Mouse (Mus musculus) monocyte, adult 2 months (primary cell): Measurements from ENCODE around the gene Pik3ip1.

Experiments
- DNase-seq, 2 experiments: peaks; one replicate each; pipeline ENCODE4 v3.0.0; 2022; ENCODE audit warnings: low spot score in 2 of 2, low read depth in 1 of 2

The Pik3ip1 gene

DNA sequence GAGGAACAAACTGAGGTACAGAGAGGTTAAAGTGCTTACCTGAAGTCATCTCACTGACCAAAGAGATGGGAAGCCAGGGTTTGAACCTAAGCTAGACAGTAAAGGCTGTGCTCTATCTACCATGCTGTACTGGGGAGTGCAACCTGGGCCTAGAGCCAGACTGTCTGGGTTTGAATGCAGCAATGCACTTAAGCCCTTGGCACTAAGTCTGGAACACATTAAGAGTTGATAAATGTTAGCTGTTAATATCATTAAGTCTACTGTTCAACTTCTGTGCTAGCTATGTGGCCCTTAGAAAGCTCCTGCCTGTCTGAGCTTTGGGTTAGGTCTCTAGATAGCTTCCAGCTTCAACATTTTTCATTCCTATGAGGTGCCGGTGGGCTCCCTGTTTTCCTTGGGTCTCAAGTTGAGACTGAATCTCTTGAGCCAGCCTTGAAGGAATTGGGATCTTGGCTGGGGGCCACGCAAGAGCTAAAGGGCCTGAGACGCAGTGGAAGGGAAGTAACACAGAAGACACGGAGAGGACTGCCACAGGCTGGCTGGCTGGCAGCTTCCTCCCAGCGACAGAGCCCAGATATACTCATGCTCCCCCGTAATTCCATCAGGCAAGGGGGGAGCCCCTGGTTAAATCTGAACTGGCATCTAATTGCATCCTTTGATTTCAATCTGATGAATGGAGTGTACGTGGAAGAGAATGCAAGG is 43.5 kb downstream of the Pik3ip1 start:
- no peak for DNase-seq

DNA sequence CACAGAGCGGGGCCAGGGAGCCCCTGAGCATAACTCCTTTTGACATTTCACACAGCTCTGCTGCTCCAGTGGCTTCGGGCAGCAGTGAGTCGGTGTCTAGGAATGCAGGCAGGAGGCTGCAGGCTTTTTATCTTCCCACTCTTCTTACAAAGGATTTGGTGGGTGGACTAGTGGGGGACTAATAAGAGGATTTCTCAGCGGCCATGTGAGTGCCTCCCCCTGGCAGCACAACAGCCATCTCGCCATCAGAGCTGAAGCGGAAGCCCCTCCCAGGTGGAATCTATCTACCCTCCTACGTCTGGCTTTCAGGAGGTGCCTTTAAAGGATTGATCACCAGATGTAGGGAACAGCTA is 44.1 kb downstream of the Pik3ip1 start:
- DNase-seq: no peak

DNA sequence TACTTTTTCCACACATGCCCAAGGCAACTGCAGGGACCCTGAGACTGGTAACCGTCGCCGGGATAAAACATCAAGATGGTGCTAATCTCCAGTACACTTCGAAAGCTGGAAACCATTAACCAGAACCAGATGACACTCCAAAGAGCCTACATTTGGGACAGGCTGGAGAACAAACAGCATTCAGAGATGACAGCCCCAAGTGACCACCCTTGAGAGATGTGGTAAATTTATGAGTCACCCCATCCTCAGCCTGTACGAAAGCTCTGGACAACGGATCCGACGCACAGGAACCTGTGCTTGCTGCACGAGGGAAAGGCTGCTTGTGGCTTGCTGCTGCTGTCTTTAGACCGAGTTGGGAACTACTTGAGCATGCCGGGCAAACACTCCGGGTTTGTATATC is 44.5 kb downstream of the Pik3ip1 start:
- no peak for DNase-seq

DNA sequence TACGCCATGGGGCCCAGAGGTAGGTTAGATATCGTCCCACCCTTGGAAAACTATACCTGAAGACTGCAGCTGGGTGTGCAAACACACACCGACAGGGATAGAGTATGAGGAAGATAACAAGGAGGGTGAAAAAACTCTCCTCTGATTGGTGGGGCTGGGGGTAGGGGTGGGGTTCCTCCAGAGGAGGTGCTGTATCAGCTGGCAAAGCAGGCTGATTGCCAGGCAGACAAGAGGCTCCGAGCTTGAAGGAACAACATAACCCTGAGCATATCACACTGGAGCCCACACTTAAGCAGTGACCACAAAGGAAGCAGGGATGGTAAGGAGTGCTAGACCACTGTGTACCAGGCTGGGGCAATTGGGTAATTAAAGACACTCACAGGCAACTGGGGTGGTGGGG is 49.2 kb downstream of the Pik3ip1 start:
- no peak for DNase-seq

DNA sequence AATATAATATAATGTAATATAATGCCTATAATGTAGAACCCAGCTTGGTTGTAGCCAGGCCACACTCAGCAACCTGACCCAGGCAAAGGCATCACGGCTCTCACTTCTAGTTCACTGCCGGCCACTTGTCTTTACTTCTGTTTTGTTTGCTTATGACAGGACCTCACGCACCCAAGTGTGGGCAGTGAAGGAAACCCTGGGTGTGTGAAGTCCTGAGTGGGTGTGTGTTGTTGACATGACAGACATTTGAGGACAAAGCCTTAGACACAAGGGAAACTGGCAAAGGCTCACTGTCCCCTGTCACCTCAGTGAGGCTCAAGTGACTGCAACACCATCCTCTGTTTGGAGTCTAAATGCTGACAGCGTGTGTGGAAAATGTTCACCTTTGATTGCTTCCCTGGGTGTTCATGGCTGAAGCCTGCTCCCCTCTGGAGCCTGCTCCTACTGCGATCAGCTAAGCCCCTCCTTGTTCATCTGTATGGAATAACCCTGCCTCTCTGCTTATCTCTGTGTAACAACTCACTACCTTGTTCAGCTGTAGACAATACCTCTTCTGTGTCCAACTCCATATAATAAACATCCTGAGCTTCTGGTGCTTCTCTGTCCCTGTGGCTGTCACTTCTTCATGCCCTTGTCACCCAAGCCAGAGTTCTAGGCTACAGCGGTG is 51.1 kb downstream of the Pik3ip1 start:
- DNase-seq: no peak

DNA sequence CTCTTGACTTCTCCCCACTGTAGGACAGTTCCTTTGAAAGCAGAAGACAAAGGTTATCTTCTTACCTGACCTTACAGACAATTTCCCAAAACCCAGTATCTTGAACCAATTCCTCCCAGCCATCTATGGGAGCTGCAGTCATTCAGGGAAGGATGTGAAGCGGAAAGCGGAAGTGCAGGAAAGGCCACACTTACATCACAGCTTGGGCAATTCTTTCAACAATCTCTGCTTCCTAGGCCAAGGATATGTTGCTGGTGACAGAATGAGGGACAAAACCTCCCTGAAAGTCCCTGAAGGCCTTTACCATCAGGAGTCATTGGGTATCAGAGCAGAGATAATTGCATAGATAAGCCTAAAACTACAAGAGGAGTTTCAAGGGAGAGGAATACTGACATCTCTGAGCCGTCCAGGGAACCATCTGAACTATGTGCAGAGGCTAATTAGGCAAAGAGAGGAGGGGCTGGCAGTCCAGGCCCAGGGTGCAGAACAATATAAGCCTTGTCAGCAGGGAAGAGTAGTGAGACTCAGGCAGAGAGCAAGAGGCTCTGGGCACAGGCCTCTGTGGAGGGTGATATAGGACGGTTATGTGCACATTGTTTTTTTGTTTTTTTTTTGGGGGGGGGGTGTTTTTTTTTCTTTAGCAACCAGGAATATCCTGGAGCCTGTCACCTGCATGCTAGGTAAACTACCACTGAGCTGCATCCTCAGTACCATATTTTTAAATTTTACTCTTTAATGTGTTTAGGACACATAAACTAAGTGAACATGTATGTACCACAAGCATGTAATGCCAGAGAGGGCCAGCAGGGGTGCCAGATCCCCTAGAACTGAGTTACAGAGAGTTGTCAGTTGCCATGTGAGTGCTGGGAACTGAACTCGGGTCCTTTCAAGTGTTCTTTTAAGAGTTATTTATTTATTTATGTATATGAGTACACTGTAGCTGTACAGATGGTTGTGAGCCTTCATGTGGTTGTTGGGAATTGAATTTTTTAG is 52.7 kb downstream of the Pik3ip1 start:
- DNase-seq: peak; percentile 10 to 24

DNA sequence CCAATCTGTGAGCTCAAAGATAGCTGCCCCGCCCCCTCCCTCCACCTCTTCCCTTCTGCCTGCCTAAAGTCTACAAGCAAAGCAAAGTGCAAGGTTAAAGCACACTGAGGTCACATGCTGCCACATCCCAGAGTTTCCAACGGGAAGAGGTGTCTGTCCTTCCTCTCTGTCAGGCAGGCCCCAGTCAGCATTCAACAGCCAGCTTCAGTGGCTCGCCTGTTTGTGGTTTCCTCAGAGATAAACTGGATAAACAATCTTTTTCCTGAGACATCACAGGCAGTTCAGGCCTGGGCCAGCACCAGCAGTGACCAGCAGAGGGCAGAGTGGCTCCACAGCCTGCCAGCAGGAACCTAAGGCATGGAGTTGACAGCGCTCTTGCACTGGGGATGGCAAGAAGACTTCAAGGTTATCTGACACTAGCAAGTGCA is 56.8 kb downstream of the Pik3ip1 start:
- peak; percentile 40 to 66 for DNase-seq

DNA sequence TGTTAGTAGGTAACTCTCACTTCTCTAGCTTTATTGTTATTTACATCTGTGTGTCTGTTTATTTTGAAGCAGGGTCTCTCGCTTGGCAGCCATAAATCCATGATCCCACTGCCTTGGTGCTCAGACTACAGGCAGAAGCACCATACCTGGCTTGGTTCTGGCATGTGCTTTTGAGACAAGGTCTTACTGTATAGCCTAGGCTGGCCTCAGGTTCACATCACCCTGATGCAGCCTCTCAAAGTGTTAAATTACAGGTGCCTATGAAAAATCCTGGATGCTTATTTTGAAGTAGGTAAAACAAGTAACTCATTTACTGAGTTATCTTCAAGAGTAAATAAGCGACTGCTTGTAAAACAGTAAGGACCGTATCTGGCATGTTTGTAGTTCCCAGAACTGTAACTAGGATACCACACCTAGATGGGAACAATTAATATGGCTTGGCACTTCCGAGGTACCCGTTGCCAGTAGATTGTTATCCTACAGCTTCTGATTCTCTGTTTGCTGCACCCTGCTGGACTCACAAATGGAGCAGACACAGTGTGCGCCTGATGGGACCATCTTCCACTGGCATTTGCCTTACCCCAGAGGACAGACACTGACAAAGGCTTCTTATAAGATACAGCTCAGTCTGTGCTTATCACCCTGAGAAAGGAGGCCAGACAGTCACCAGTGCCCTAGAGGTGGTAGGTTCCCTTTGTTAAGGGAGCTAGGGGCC is 57.4 kb downstream of the Pik3ip1 start:
- DNase-seq: no peak

DNA sequence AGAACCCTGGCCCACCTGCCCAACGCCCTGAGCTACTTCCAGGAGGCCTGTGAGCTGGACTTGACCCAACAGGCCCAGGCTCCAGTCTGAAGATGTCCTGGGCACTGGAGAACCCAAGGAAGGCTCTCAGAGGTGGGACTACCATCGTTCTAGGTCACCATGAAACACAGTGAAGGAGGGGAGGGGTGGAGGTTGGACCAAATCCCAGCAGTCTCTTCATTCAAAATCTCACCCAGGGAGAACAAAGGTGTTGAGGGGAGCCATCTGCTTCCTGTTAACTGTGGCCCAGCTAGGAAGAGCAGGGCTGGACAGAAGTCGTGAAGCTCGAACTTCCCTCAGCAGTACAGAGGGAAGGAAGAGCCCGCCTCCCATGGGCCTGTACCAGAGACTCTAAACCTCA is 59.8 kb downstream of the Pik3ip1 start:
- no peak for DNase-seq

DNA sequence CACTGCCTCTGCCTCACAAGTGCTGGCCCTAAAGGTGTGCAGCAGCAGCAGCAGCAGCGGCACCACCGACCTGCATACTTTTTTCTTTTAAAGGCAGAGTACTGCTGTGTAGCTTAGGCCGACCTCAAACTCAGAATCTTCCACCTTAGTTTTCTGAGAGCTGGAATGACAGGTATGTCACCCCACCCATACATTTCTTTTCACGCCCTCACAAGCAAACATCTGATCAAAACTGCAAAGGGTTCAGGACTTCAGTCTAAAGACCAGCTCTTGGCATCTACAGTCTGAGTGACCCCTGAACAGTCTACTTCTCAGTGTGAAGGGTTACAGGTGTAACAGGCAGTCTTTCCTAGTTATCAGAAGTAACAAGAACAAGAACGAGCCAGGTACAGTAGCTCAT is 60.6 kb downstream of the Pik3ip1 start:
- DNase-seq: no peak

DNA sequence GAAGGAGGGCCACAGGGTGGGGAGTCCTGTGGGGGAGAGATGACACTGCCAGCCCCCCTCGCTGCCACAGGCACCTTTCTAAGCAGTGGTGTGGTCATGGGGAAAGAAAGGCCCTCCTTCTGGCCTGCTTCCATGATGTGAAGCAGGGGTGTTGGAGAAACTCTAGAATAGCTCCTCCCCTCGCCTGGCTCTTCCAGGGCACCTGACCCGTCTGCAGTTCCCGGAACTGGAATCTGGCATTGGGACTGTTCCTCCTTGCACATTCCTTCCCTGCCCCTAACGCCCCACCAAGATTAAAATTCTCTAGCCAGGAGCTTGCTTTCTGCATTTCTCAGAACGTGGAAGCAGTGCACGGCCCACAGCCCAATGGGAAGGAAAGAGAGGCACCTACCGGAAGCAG is 62.3 kb downstream of the Pik3ip1 start:
- no peak for DNase-seq
